Mouse (Mus musculus) retina, embryonic 14.5 days (tissue): ENCODE results near the gene Spag4.
A peak's percentile ranks its signal among the peaks of the same experiment; 100 is the strongest.
"Not testable (repeated sequence)": the region's sequence is repeated elsewhere in the genome, so short reads cannot be mapped to it uniquely, and the experiment has no call there.

Experiments used
- DNase-seq: peaks from one replicate; pipeline ENCODE4 v3.0.0-alpha.2; 2015; ENCODE audit warnings: low spot score

The Spag4 gene

GRCm38 (mm10) chr2:156110627-156111357 is 45.8 kb downstream of the Spag4 start:
- DNase-seq: peak; percentile 59

DNA sequence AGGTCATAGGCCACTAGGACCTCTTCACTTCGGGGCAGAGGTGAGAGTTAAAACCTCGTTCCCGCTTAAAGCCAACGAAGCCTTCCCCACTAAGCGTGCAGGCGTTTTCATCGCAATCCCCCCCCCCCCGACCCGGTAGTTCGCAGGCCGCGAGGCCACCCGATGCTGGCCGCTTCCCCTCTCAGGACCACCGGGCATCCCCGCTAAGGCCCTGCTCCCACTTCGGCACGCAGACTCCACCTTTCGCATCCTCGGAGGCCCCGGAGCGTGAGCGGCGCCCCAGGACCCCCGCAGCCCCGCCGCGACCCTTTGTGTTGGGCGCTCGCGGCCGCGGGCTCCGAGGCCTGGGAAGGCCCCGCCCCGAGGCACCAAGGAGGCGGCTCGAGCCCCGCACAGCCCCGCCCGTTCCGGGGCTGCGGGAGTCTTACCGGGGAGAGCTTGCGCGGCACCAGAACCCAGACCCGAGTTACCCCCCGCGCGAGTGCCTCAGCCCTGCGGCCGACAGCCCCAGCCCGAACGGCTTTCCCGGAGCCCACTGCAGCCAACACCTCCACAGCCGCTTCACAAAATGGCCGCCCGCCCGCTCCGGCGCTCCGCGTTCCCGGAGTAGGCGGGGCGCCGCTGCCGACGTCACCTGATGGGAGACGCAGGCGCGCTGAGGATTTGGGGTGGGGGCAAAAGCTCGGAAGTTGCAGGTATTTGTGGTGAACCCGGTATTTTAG is 46.5 kb downstream of the Spag4 start, which contains the start of the genes Cpne1 and Rbm12:
Gene Cpne1, minus strand, starts transcription at position 608 of the 722 bp plus-strand sequence.
Gene Rbm12, minus strand, starts transcription at position 621 of the 722 bp plus-strand sequence.
- DNase-seq: peak; percentile 92

DNA sequence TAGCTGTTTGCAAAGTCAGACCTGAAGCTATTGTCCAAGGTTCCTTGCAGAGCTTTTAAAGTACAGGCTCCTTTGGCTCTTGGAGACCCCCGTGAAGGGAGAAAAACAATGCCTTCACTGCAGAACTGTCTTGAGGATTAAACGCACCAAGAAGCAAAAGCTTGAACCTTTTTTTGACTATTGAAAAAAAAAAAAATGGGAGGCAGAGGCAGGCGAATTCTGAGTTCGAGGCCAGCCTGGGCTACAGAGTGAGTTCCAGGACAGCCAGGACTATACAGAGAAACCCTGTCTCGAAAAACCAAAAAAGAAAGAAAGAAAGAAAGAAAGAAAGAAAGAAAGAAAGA is 47.1 kb downstream of the Spag4 start:
- not testable (repeated sequence) for DNase-seq

DNA sequence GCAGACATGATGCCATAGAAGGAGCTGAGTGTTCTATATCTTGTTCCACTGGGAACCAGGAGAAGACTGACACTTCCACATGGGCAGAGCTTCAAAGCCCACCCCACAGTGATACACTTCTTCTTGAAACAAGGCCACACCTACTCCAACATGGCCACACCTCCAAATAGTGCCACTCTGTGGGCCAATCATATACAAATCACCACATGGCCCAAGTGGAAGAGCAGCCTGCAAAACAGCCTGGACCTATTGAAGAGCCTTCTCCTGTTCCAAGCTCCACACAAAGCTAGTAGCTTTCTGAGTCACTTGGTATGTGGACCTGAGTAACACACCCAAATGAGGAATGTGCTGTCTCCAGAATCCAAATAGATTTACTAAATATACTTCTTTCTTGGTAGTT is 54.6 kb downstream of the Spag4 start:
- DNase-seq: no peak
